Mouse (Mus musculus) liver, postnatal 0 days (tissue): ENCODE data around the gene Rsph6a.

Source experiments
- CTCF ChIP-seq: sonication (generic); IDR thresholded peaks from 2 replicates; pipeline ENCODE4 v1.5.1; 2016; ENCODE audit warnings: antibody characterized with exemption, low read depth
- EP300 ChIP-seq: IDR thresholded peaks from 2 replicates; pipeline ENCODE4 v1.6.1; 2016; ENCODE audit warnings: antibody characterized with exemption, low read depth, mild to moderate bottlenecking

DNA sequence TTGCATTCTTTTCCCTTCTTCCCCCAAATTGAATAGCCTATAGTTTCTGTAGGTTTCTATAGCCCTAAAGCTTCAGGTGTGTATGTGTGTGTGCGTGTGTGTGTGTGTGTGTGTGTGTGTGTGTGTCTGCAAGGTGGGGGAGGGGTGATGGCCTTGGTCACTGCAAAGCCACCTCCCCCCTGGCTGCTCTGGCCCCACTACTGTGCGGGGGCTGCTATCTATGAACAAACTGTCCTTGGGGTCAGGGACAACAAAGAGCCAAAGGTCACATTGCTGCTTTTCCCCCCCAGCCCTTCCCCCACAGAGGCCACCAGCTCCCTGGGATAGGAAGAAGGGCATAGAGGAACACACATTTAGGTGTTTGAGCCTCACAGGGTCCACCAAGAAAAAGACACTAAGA is 41.6 kb upstream of the Rsph6a start:
- TF ChIP-seq CTCF, result no peak
- peak; percentile 63 for TF ChIP-seq EP300
